Mouse (Mus musculus) lung, postnatal 4 days (tissue): ENCODE results near the gene Prrc2c.
"Not testable (repeated sequence)": the region's sequence is repeated elsewhere in the genome, so short reads cannot be mapped to it uniquely, and the experiment has no call there.

Source experiments
- DNase-seq, 2 experiments: peaks; one replicate each; pipeline ENCODE4 v3.0.0; 2021

The Prrc2c gene

GRCm38 (mm10) chr1:162740401-162740835 is at the start of gene Prrc2c:
Prrc2c (minus strand) TSS chr1:162740556.
- peak; percentile 99 for DNase-seq

GRCm38 (mm10) chr1:162785222-162785621 is 44.9 kb upstream of the Prrc2c start:
- no peak for DNase-seq

GRCm38 (mm10) chr1:162783669-162784248 is 43.4 kb upstream of the Prrc2c start:
- no peak for DNase-seq

- DNase-seq = not testable (repeated sequence)
These were observed 40.7 kb upstream of the Prrc2c start for GRCm38 (mm10) chr1:162781035-162781434.

GRCm38 (mm10) chr1:162777943-162778538 is 37.7 kb upstream of the Prrc2c start:
- DNase-seq = no peak

GRCm38 (mm10) chr1:162773661-162774060 is 33.3 kb upstream of the Prrc2c start:
- DNase-seq = no peak

- DNase-seq = no peak
These were observed 31.4 kb upstream of the Prrc2c start for GRCm38 (mm10) chr1:162771617-162772360.

- DNase-seq = no peak
These were observed 11.7 kb upstream of the Prrc2c start for GRCm38 (mm10) chr1:162752009-162752408.

- no peak for DNase-seq
These were observed 9.3 kb upstream of the Prrc2c start for GRCm38 (mm10) chr1:162749607-162750006.

GRCm38 (mm10) chr1:162748761-162749160 is 8.4 kb upstream of the Prrc2c start:
- DNase-seq = no peak

GRCm38 (mm10) chr1:162739831-162740394 is 443 bp downstream of the Prrc2c start:
- no peak for DNase-seq

- DNase-seq = peak in 1 of 2 experiments; percentile 43
These were observed 950 bp downstream of the Prrc2c start for GRCm38 (mm10) chr1:162739406-162739805.

GRCm38 (mm10) chr1:162738472-162738871 is 1.9 kb downstream of the Prrc2c start:
- DNase-seq = peak; percentile 23 to 45

GRCm38 (mm10) chr1:162735084-162735483 is 5.3 kb downstream of the Prrc2c start:
- DNase-seq = no peak

- no peak for DNase-seq
These were observed 6.1 kb downstream of the Prrc2c start for GRCm38 (mm10) chr1:162734283-162734682.

- DNase-seq = no peak
These were observed 8.3 kb downstream of the Prrc2c start for GRCm38 (mm10) chr1:162732041-162732440.

- DNase-seq = no peak
These were observed 10.9 kb downstream of the Prrc2c start for GRCm38 (mm10) chr1:162729436-162729835.

GRCm38 (mm10) chr1:162727981-162728380 is 12.4 kb downstream of the Prrc2c start:
- no peak for DNase-seq

- no peak for DNase-seq
These were observed 16.7 kb downstream of the Prrc2c start for GRCm38 (mm10) chr1:162723610-162724009.

- DNase-seq = no peak
These were observed 19.7 kb downstream of the Prrc2c start for GRCm38 (mm10) chr1:162720645-162721044.

- no peak for DNase-seq
These were observed 39.8 kb downstream of the Prrc2c start for GRCm38 (mm10) chr1:162700389-162701066.

GRCm38 (mm10) chr1:162697866-162698265 is 42.5 kb downstream of the Prrc2c start:
- DNase-seq = no peak

- no peak for DNase-seq
These were observed 46.6 kb downstream of the Prrc2c start for GRCm38 (mm10) chr1:162693721-162694120.
